Mouse (Mus musculus): ENCODE results near the gene Rgs3.

Gene Rgs3

DNA sequence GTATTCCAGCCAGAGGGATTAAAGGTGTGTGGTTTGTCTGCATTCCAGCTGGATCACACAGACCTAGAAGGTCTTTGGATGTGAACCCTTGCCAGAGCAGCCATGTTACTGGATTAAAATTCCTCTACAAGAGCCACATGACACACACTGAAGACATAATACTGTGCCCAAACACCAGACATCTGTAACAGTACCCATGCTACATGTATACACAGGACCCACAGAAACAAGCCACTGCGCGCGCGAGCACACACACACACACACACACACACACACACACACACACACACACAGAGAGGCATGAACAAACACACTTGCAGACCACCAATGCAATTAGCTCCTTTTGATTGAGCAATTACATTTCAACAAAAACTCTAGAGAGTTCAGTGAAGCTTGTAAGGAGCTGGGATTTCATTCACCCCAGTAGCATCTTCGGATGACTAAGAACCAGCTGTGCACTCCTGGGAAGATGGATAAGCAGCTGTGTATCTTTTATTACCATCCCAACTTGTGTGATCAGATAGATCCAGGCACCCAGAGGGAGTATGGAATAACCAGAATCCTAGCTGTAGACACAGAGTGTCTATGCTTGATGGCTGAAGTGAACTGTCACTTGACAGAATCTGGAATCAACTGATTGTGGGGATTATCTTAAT lies 166.8 kb downstream of the Rgs3 start:
- no peak for DNase-seq (ENCODE audit: low spot score)

DNA sequence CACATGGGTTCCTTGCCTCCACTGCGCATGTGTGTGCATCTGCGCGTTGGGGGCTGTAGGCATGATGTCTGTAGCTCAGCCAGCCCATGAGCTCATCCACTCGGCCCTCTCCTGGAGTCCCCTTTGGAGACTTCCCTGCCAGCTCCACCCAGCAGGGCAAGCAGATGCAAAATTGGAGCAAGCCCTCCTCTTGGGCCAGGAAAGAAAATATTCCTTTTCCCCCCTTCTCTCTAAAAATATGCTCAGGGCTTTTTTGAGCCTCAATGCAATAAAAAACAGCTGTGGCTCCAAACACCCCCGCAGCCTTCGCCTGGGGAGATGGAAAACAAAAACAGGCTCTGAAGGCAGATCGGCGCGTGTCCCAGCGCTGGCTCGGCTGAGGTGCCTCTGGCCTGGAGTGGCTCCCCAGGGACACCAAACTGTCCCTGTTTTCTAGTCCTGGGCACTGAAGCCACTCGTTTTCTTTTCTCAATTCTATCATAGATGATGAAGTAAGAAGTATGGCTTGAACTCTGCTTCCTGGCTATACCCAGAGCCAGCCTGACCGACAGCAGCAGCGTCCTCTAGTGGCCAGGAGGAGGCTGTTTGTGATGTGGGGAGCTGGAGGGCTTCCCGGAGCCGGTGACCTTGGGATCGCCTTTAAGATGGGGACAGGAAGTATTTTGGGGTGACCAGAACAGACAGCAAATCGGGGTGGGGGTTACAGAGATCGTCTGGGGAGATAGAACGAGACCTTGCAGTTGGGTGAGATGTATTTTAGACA lies 168.1 kb downstream of the Rgs3 start:
- no peak for DNase-seq (ENCODE audit: low spot score)

DNA sequence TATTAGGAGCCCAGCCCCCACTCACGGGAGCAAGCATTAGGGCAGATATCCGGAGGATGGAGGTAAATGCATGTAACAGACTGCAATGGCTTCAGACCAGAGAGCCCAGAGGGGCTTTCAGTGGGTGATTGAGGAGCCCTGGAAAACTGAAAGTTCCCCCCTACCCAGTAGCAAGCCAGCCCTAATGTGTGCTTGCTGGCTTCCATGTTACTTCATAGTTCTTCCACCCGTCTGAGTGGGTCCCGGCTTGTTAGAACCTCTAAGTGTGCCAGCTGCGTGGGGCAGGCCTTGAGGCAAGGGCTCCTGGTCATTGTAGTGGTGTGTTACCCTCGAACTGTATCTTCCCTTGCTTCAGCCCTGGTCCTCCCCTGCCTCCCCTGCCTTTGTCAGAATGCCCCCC lies 168.8 kb downstream of the Rgs3 start:
- DNase-seq (ENCODE audit: low spot score): no peak

DNA sequence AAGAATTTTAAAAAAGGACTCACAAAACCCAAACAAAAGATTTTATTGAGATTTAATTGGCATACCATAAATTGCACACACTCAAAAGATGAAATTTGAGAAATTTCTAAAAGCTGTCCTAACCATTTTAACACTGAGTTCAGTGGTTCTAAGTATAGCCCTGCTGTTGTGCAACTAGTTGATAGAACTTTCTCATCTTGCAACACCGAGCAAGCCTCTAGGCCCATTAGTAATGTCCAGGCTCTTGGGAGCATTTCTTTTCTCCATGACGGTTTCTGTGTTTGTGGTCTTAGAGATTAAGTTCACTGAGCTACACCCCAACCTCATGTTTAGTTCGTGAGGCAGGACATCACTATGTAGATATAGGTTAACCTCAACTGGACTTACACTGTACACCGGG lies 169.5 kb downstream of the Rgs3 start:
- no peak for DNase-seq (ENCODE audit: low spot score)

DNA sequence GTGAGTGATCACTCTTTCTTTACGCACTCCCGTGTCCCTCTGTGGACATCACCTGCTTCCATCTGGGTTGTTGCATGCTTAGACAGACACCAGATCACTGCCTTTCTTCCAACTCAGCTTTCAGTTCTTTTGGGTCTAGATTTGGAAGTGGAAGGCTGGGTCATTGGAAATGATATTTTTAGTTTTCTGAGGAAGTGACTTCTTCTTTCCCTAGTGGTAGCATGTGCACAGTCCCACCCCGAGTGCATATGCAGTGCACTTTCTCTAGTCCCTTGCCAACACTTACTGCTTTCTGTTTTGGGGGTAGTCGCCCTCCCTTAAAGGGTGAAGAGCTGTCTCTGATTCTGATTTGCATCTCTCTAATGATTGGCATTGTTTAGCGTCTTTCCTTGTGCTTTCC lies 170.3 kb downstream of the Rgs3 start:
- DNase-seq (ENCODE audit: low spot score): no peak

- DNase-seq (ENCODE audit: low spot score): no peak
These were observed 171.2 kb downstream of the Rgs3 start for GRCm38 (mm10) chr4:62730861-62731260.

GRCm38 (mm10) chr4:62731531-62732063 lies 171.9 kb downstream of the Rgs3 start:
- DNase-seq (ENCODE audit: low spot score): no peak

GRCm38 (mm10) chr4:62732096-62732495 lies 172.4 kb downstream of the Rgs3 start:
- no peak for DNase-seq (ENCODE audit: low spot score)

DNA sequence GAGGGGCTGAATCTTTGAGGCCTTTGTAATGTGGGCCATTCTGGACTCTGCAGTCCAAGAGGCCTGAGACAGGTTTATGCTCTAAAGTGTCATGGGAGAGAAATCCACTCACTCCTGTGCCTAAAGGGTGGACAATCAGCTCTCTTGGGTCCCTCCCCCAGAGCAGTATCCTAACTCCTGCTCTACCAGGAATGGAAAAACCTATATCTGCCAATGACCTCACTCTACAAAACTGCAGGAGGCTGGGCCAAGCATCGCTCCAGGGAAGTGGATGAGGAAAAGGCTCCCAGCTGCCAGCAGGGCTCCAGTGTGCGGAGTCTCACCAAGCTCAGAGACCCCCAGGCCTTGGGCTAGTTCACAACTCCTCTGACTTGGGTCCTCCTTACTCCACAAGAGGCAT lies 173.2 kb downstream of the Rgs3 start:
- peak; percentile 56 for DNase-seq (ENCODE audit: low spot score)

GRCm38 (mm10) chr4:62733938-62734337 lies 174.3 kb downstream of the Rgs3 start:
- no peak for DNase-seq (ENCODE audit: low spot score)

DNA sequence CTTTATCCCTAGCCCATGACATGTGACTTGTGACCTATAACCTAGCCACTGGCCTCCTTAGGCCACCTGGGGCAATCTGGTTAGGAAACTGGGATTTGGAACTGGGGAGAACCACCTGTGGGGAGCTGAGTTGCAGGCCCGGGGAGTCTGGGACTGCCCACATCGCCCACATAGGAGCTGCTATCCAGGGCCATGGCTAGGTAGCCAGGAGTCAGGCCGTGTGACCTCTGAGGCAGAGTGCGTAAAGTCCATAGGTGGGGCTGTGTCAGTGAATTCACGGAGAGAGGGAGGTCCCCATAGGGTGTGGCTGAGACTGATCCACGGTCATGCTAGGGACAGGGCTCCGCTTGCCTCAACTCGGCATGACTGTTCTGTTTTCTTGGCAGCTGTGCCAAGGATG lies 175.6 kb downstream of the Rgs3 start:
- DNase-seq (ENCODE audit: low spot score): no peak

GRCm38 (mm10) chr4:62735878-62736277 lies 176.2 kb downstream of the Rgs3 start:
- no peak for DNase-seq (ENCODE audit: low spot score)

- no peak for DNase-seq (ENCODE audit: low spot score)
These were observed 176.8 kb downstream of the Rgs3 start for GRCm38 (mm10) chr4:62736421-62736820.

- DNase-seq (ENCODE audit: low spot score): no peak
These were observed 177.3 kb downstream of the Rgs3 start for GRCm38 (mm10) chr4:62736904-62737303.

DNA sequence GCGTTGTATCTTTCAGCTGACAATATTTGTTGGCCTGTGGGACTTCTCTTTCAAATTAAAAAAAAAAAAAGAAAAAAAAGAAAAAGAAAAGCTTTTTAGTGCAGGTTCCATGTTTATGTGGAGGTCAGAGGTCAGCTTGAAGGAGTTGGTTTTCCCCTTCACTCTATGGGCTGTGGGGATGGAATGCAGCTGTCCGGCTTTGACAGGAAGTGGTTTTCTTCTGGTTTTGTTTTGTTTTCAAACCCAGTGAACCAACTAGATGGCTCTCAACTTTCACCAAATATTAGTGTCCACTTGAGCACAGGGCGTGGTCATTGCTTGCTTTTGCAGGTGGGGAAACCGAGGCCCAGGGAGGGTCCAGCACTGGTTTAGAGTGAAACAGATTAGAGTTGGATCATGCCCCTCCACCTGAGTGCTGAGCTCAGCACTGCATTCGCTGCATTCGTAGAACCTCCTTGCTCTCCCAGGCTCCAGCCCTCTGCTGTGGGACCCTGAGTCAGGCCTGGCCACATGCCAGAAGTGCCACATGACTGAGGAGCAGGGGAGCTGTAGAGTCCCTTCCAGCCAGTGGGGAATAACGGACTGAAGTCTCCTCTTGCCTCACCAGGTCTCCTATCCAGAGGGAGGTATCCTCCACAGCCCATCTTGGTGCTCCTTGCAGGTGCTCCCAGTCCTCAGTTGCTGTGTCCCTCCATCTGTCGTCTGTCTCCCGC lies 178.5 kb downstream of the Rgs3 start:
- peak; percentile 66 for DNase-seq (ENCODE audit: low spot score)

DNA sequence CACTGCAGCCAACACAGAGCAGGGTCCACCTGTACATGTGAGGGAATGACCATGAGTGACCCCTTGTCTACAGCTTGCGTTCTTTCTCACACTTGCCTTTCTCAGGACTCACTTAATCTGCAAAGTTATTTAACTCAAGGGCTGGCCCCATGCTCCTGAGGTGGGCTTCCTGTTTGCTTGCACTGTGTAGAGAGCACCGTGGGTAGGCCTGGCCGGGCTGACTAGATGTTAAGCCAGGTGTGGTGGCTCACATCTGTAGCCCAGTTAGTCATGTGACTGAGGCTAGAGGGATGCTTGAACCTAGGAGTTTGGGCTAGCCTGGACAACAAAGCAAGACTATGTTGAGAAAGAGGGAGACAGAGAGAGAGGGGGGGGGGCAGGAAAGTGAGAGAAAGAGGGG lies 179.3 kb downstream of the Rgs3 start:
- DNase-seq (ENCODE audit: low spot score): no peak

DNA sequence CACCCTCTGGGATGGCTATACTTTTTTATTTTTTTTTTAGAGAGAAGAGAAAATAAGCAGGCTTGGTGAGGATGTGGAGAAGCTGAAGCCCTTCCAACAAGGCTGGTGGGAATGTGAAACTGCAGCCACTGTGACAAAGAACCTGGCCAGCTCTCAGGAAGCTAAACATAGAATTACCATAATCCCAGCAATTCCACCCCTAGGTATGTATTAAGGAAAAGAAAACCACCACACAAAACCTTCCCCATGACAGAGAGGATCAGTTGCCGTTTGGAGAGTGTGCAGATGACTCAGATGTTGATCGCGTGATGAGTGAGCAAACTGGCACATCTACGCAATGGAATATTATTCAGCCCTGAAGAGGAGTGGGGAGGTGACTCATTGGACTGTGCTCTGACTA lies 179.9 kb downstream of the Rgs3 start:
- DNase-seq (ENCODE audit: low spot score): no peak

- no peak for DNase-seq (ENCODE audit: low spot score)
These were observed 180.8 kb downstream of the Rgs3 start for GRCm38 (mm10) chr4:62740282-62741054.

GRCm38 (mm10) chr4:62741055-62741453 lies 181.4 kb downstream of the Rgs3 start:
- DNase-seq (ENCODE audit: low spot score): no peak

DNA sequence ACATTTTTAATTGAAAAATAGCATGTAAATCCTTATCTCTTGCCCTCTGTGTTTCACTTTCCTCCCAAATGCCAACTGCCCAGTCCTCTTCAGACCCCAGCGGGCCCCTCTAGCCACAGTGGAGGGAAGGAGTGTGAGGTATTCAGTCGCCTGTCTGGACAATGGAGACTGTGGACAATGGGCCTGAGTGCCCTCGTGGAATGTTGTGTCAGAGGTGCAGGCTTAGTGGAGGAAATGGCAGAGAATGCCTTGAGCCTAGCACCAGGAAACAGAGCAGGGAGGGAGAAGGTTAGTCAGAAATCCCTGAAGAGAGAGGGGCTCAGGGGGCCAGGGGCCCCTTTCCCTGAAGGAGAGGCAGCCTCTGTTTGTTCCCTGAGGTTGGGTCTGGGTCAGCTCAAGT lies 182.0 kb downstream of the Rgs3 start:
- DNase-seq (ENCODE audit: low spot score): no peak

DNA sequence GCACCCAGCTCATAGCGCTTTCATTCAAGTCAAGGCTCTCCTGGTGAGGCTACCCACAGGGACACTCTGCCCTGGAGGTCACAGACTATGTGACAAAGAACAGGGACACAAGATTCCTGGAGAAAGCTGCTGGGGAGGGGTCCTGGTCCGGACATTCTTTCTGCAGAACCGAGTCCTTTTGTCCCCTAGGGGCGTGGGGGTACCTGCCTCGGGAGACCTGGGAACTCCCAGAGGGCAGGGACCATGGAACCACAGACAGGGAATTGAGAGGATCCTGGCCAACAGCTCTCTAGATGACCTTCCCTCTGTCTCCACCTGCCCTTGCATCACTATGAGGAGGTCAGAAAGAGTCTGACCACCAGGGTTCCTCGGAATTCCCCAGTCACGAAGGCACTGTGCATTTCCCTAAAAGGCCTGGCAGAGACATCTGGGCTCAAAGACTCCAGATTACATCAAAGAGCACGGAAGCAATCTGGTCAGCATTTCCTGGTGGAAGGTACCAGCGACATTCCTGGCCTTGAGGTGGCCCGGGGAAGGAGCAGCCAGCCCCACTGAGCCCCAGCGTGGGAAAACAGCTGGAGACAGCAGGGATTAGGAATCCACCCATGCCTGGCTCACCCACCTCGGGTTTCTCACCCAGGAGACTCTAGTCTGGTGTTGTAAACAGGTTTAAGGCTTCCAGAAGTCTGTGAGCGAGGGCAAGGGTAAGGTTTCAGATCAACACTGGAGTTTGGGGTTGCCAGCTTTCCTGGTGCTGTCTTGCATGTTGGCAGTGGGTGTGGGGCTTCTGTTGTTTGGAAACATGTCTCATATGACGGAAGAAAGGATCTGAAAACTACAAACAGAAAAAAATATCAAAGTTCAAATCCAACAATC lies 183.5 kb downstream of the Rgs3 start:
- no peak for DNase-seq (ENCODE audit: low spot score)
